21 mouse cellular contexts compared by ENCODE assay signal in genomic region chr1:132202771-132203170, GRCm38 (mm10). TPM values are rescaled to one million over a fixed set of nuclear protein-coding genes. Genes with fewer than 3 reads are reported as not detected.
DNase-seq lines count a peak whose midpoint lies in the region; TF ChIP-seq lines count a peak whose summit lies in the region.
"Had no signal": no experiment of that assay in that cellular context is flagged by ENCODE, and none has a peak within 500 bp of the region (broad histone marks: within the 10 kb centered on the region; RNA-seq: fewer than 3 reads in every experiment).

No protein-coding gene starts in this region.

- DNase-seq in cerebellum, postnatal 36 days = peak; percentile 37 to 39
- no peak for DNase-seq in cerebellum, adult 9-11 months
- peak; percentile 58 to 65 for DNase-seq in left cerebral cortex, adult 18-20 months (ENCODE audit: low spot score in 2 of 2)
- DNase-seq in left cerebral cortex, postnatal 10 days (ENCODE audit: extremely low spot score in 1 of 2, low spot score in 2 of 2) = no peak
- peak; percentile 61 to 66 for DNase-seq in left cerebral cortex, adult 9 months (ENCODE audit: low spot score in 2 of 2)
- DNase-seq in heart, postnatal 10 days = no peak
- DNase-seq in embryo, embryonic 10.5 days (ENCODE audit: low spot score) = no peak
- DNase-seq: adrenal gland, postnatal 10 days; heart, postnatal 14 days; lung, adult 18-20 months; thymus, postnatal 25 days had no signal

- H3K27ac ChIP-seq in olfactory bulb, adult 2 months (ENCODE audit: insufficient read depth, low read depth, low read length) = peak overlapping the region; percentile 76
- H3K27ac ChIP-seq: stomach, embryonic 15.5 days had no signal

- no peak for TF ChIP-seq CTCF in olfactory bulb, adult 2 months (IDR thresholded peaks at IDR 0.05; ENCODE audit: insufficient read depth, low read depth, low read length)

- intact Hi-C loops in left cerebral cortex, postnatal 10 days (cut with DNase I) = no loop called here
- intact Hi-C loops in heart, postnatal 10 days (cut with DNase I) = no loop called here

- no peak overlapping the region for H3K4me3 ChIP-seq in olfactory bulb, adult 2 months (ENCODE audit: insufficient read depth, low read depth, low read length)
- H3K4me3 ChIP-seq: stomach, embryonic 15.5 days had no signal

- peaks cover 70% of the 10 kb centered on the region for H3K4me1 ChIP-seq in olfactory bulb, adult 2 months (ENCODE audit: control insufficient read depth, insufficient read depth, low read length)

- no peak for TF ChIP-seq POLR2A in olfactory bulb, adult 2 months (IDR thresholded peaks at IDR 0.05; ENCODE audit: insufficient read depth, low read depth, low read length)

- WGBS in olfactory bulb, adult 2 months = 37% methylated on average over 5 of the region's 5 CpGs

RNA-seq across cellular contexts. Expression of gene AC124108.1, which starts 11.5 kb away (rescaled TPM):
- total RNA-seq in left cerebral cortex, adult 18-20 months (2021) = 1 to 10 TPM; 3.4 to 5.2 TPM
- 1 to 10 TPM; 3.2 TPM for total RNA-seq in left cerebral cortex, postnatal 10 days (2021)
- polyA plus RNA-seq in olfactory bulb, adult 2 months (2012; ENCODE audit: insufficient read depth, insufficient read length, low replicate concordance, missing spikeins) = not detected in 2 replicates
- total RNA-seq in heart, postnatal 10 days (2021) = not detected
- total RNA-seq: common myeloid progenitor, adult 5-6 weeks; gastrocnemius, adult 18-20 months; heart, postnatal 14 days had no signal
- polyA plus RNA-seq: small intestine, adult 2 months had no signal

RNA-seq across cellular contexts. Expression of gene Lemd1, which starts 11.5 kb away (rescaled TPM):
- 1 to 10 TPM; 4.8 to 7.6 TPM for total RNA-seq in left cerebral cortex, adult 18-20 months (2021)
- 1 to 10 TPM; 4.4 to 5.2 TPM for total RNA-seq in left cerebral cortex, postnatal 10 days (2021)
- not detected in 2 replicates for polyA plus RNA-seq in olfactory bulb, adult 2 months (2012; ENCODE audit: insufficient read depth, insufficient read length, low replicate concordance, missing spikeins)
- total RNA-seq in heart, postnatal 10 days (2021) = not detected
- total RNA-seq: common myeloid progenitor, adult 5-6 weeks; gastrocnemius, adult 18-20 months; heart, adult 8-10 months; heart, postnatal 14 days had no signal

RNA-seq across cellular contexts. Expression of gene Gm10188, which starts 26.8 kb away (rescaled TPM):
- not detected for total RNA-seq in left cerebral cortex, adult 18-20 months (2021)
- total RNA-seq in left cerebral cortex, postnatal 10 days (2021) = not detected
- not detected in 2 replicates for polyA plus RNA-seq in olfactory bulb, adult 2 months (2012; ENCODE audit: insufficient read depth, insufficient read length, low replicate concordance, missing spikeins)
- not detected for total RNA-seq in heart, postnatal 10 days (2021)
- total RNA-seq: adrenal gland, postnatal 10 days; common myeloid progenitor, adult 5-6 weeks; ES-E14; gastrocnemius, adult 18-20 months; heart, adult 8-10 months; heart, postnatal 14 days; layer of hippocampus, postnatal 10 days had no signal
- polyA plus RNA-seq: kidney, embryonic 16.5 days; limb, embryonic 14.5 days; small intestine, adult 2 months; stomach, embryonic 15.5 days had no signal

Comparison
In these comparisons a context has a peak if more than half of its experiments do, and no peak if none do; other contexts are left out.
1. DNase-seq: peak in cerebellum, postnatal 36 days (2 of 2), left cerebral cortex, adult 18-20 months (2 of 2) and left cerebral cortex, adult 9 months (2 of 2); none in cerebellum, adult 9-11 months (single experiment), left cerebral cortex, postnatal 10 days (0 of 2), heart, postnatal 10 days (0 of 2) and embryo, embryonic 10.5 days (single experiment).
2. RNA of gene AC124108.1, which starts 11.5 kb away (total RNA-seq): 3.4 to 5.2 TPM in left cerebral cortex, adult 18-20 months and 3.2 TPM in left cerebral cortex, postnatal 10 days; not detected in heart, postnatal 10 days; every median in the first group is over 4 times any median in the second.
3. RNA of gene Lemd1, which starts 11.5 kb away (total RNA-seq): 4.8 to 7.6 TPM in left cerebral cortex, adult 18-20 months and 4.4 to 5.2 TPM in left cerebral cortex, postnatal 10 days; not detected in heart, postnatal 10 days; every median in the first group is over 4 times any median in the second.